Mouse (Mus musculus) retina, postnatal 1 day (tissue): ENCODE data around the gene Adgrl3.
A peak's percentile ranks its signal among the peaks of the same experiment; 100 is the strongest.
"Not testable (repeated sequence)": the region's sequence is repeated elsewhere in the genome, so short reads cannot be mapped to it uniquely, and the experiment has no call there.

Source experiments
- DNase-seq: peaks from one replicate; pipeline ENCODE4 v3.0.0-alpha.2; 2012

The Adgrl3 gene

GRCm38 (mm10) chr5:81427393-81427792, 407.5 kb downstream of the Adgrl3 start:
- DNase-seq = no peak

DNA sequence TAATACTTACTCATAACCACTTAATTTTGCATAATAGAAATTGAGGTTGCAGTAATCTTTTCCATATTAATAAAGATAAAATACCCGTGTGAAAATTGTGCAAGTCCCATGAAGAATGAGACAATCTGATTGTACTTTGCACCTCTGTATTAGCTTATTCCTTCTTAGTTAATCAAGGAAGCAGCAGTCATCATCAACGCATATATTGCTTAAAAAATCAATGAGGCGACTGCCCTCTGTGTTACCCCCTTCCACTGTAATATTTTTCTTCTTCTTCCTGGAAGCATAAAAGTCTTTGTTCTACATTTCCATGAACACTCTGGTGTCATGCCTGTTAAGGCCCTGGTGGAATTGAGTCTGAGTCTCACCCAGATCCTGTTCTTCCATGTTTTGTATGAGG, 416.4 kb downstream of the Adgrl3 start:
- no peak for DNase-seq

- no peak for DNase-seq
Observed at GRCm38 (mm10) chr5:81442150-81442549, 422.2 kb downstream of the Adgrl3 start.

DNA sequence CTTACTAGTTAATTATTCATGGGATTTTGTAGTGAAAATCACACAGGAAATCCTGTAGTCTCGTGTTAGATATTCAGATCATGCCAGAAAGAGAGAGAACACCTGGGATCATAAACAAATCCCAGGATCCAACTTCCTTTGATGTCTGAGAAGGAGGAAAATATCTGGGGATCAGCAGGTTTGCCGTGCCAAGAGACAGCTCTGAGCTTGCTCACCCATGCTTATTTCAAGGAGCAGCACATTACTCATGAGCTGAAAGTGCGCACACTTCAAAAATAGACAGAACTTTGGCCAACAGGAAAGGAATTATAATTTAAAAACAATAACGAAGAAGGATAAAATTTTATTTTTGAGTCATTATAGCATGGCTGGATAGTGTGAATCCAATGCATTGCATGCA, 446.0 kb downstream of the Adgrl3 start:
- no peak for DNase-seq

GRCm38 (mm10) chr5:81474681-81475080, 454.7 kb downstream of the Adgrl3 start:
- no peak for DNase-seq

- DNase-seq = no peak
Observed at GRCm38 (mm10) chr5:81475406-81475805, 455.5 kb downstream of the Adgrl3 start.

- DNase-seq = no peak
Observed at GRCm38 (mm10) chr5:81475971-81476606, 456.2 kb downstream of the Adgrl3 start.

DNA sequence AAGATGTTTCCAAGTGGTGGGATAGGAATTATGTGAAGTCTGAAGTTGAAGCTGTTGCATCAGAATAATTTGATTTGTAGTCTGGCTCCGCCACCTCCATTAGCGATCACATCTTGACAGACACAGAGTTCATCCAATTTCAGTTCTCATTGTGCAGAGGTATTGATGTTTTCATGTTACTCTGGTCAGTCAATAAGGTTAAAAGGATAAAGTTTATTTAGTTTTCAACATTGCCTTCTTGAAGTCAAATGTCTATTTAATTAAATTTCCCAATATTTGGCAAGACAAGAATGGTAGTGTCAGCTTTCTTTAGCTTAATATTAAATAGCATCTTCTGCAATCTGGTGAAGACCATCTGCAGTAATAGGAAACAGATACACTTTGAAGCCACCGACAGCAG, 461.0 kb downstream of the Adgrl3 start:
- DNase-seq = no peak

DNA sequence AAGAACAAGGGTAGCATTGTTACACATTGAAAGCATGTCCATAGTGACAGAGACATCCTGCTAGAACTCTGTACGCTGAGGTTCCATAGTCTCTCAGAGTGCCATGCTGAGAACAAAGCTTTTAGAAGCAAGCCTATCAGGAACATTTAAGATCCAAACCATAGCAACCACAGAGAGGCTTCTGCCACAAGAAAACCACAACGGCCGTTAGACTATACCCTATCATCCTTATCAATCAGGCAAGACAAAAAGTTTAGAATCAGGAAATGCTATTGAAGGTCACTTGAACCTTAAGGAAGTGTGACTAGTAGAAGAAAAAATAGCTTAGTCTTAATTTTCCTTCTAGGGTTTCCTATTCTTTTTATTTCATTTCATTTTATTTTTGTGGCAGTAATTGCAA, 464.0 kb downstream of the Adgrl3 start:
- DNase-seq = no peak

DNA sequence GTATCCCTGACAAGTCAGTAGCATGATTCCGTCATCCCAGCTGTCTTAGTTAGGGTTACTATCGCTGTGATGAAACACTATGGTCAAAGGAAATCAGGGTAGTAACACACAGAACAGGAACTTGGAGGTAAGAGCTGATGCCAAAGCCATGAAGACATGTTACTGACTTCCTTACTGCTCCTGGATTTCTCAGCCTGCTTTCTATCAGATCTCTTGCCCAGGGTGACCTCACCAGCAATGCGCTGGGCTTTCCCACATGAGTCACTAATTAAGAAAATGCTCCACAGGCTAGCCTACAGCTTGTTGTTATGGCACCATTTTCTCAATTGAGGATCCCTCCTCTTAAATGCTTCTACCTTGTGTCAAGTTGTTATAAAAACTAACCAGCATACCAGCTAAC, 481.1 kb downstream of the Adgrl3 start:
- DNase-seq = no peak

GRCm38 (mm10) chr5:81518720-81519496, 499.0 kb downstream of the Adgrl3 start:
- peak; percentile 67 for DNase-seq

DNA sequence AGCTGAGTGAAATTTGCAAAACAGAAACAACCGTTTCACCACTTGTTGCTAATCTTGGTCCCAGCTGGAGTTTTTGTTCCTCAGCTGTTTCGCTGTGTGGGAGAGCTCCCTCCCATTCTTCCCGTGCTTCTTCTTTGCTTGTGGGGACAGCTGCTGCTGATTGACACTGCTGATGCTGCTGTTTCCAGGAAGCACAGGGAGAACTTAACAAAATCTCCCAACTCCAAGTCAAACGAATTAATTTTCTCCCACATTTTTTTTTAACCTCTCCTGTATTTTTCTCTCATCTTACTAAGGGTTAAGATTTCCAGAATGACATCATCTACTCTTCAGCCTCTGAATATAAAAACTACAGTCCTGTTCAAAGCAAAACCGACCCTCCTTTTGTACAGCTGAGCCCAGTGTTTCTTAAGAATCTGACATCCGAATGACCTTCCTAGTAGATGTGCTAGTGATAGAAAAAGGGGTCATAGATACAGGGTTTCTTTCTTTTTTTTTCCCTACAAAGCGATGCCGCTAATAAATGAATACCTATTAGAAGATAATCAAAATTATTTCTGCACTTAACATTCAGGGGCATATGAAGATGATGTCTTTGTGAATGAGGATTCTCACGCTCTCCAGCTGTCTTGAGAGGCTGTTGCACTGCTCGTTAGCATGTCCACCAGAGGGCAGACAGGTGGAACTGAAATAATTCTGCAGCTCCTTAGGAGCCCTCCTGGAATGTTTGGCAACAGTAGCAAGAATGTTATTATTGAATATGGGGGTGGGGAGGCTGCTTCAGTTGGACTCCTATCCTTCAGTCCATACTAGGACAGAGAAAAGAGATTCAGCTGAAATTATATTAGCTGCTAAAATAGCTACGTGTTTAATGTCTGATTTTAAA, 499.8 kb downstream of the Adgrl3 start:
- DNase-seq = peak; percentile 75

DNA sequence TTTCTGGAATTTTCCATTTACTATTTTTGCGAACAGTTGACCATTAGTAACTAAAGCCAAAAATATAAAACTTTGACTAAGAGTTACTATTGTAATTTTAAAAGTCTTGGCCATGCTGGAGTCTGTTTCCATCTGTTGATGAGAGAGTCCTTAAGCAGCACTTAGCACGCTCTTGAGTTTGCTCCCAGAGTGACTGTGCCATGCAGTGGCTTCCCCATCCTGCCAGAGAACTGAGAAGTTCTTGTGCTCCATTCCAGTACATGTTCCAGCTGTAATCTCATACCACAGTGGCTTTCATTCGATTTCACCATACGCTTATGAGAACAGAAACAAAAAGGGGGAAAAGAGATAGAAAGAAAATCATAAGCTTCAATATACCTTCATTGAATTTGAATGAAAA, 502.8 kb downstream of the Adgrl3 start:
- DNase-seq = no peak

DNA sequence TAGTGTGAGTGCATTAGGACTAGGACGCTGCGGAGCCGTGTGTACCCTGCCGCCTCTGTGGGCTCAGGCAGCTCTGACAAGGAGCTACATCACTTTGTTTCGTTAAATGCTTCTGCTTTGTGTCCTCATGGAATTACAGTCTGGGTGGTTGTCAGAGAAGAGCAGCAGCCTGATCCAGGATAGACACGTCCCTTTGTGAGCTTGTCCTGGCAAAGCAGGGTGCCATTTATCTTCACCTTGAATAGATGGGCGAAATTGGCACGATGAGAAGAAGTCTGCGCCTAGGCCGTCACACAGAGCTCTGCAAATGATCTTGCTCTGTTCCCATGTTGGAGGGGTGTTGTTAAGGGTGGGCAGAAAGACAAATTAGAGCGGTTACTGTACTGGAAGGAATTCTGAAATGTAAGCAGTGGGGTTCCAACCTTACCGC, 504.6 kb downstream of the Adgrl3 start:
- no peak for DNase-seq

DNA sequence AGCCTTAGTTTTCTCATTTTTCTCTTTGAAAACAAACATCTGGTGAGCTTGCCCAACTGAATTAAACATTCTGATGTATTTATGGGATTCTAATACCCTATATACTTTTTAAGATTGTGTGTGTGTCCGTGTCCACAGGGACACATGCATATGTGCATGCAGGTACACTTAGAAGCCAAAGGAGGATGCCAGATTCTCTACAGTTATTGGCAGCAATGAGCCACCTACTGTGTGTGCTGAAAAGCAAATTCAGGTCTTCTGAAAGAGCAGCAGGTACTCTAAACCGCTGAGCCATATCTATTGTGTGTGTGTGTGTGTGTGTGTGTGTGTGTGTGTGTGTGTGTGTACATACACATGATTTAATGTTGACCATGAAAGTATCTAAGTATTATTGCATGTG, 505.4 kb downstream of the Adgrl3 start:
- DNase-seq = no peak

DNA sequence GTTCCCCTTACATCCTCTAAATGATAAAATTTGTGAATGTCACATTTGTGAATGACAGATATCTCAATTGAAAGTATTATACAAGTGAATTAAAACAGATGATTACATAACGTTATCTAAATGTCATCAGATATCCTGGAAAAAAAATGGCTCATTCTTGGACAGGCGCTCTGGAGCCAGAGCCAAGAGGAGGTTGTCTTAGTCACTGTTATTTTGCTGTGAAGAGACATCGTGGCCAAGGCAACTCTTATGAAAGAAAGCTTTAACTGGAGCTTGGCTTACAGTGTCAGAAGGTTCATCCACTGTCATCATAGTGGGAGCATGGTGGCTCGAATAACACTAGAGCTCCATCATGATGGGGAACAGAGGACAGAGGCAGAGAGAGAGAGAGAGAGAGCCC, 511.7 kb downstream of the Adgrl3 start:
- no peak for DNase-seq

DNA sequence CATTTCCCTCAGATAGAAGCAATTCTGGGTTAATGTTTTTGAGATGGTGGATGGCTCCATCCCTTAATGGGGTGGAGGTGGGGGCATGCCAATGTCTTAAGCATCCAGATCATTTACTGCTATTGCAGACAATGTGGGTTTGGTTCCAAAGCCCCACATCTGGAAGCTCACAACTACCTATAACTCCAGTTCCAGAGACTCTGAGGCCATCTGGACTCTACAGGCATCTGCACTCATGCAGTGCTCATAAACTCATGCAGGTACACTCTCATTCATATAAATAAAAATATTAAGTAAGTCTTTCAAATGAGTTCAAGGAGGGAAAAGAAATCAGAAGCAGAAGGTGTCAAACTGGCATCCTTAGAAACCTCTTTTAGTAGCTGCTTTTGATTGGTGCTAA, 530.3 kb downstream of the Adgrl3 start:
- no peak for DNase-seq

- DNase-seq = not testable (repeated sequence)
Observed at GRCm38 (mm10) chr5:81555149-81555548, 535.2 kb downstream of the Adgrl3 start.

GRCm38 (mm10) chr5:81556008-81556407, 536.1 kb downstream of the Adgrl3 start:
- DNase-seq = no peak

DNA sequence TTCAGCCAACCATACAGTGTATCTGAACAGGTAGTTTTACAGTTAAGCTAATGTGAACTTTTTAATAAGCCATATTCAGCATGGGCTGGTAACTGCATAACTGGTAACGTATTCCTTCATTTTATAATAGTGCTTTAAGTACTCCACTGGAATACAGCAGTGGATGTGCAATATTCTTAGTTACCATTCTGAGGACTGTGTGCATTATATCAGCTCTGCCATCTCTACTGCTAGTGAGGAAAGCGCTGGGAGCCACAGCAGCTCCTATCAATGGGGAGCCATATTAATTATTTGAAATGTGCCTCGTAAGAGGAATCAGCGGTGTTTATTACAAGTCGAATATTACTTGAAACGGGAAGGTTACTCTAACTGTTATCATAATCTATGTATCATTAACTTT, 539.0 kb downstream of the Adgrl3 start:
- no peak for DNase-seq

- no peak for DNase-seq
Observed at GRCm38 (mm10) chr5:81564294-81564693, 544.4 kb downstream of the Adgrl3 start.

GRCm38 (mm10) chr5:81566577-81566976, 546.6 kb downstream of the Adgrl3 start:
- no peak for DNase-seq

GRCm38 (mm10) chr5:81568743-81569142, 548.8 kb downstream of the Adgrl3 start:
- no peak for DNase-seq

- no peak for DNase-seq
Observed at GRCm38 (mm10) chr5:81582886-81583285, 562.9 kb downstream of the Adgrl3 start.
